Mouse (Mus musculus) cortical plate, adult 2 months (tissue): ENCODE measurements around the gene Abce1.

ENCODE experiments used
- CTCF ChIP-seq: fragments of 200-500 bp; IDR thresholded peaks from 2 replicates; pipeline ENCODE4 v1.5.1; 2011; ENCODE audit warnings: mild to moderate bottlenecking, control low read depth, low read length; ENCODE audit not compliant: insufficient read depth; ENCODE audit errors: extremely low read depth
- POLR2A ChIP-seq: fragments of 200-500 bp; IDR thresholded peaks from 2 replicates; pipeline ENCODE4 v1.6.1; 2011; ENCODE audit warnings: mild to moderate bottlenecking, low read length, control low read depth; ENCODE audit not compliant: insufficient read depth; ENCODE audit errors: extremely low read depth

GRCm38 (mm10) chr8:79635491-79635890 lies 76.0 kb downstream of the Abce1 start:
- TF ChIP-seq POLR2A (no peak), CTCF (no peak)
